Mouse (Mus musculus) neutrophil, adult 83 days (primary cell): ENCODE data around the gene Gtf2h5. TPM values are rescaled to one million over a fixed set of nuclear protein-coding genes. Genes with fewer than 3 reads are reported as not detected.

Experiments
- total RNA-seq, 2 experiments: library from RNA; stranded (reverse); gene quantifications; one replicate each; pipeline ENCODE4 v1.2.4; 2023

The Gtf2h5 gene
- total RNA-seq: 10 to 100 TPM; 36.8 to 43.1 TPM

DNA sequence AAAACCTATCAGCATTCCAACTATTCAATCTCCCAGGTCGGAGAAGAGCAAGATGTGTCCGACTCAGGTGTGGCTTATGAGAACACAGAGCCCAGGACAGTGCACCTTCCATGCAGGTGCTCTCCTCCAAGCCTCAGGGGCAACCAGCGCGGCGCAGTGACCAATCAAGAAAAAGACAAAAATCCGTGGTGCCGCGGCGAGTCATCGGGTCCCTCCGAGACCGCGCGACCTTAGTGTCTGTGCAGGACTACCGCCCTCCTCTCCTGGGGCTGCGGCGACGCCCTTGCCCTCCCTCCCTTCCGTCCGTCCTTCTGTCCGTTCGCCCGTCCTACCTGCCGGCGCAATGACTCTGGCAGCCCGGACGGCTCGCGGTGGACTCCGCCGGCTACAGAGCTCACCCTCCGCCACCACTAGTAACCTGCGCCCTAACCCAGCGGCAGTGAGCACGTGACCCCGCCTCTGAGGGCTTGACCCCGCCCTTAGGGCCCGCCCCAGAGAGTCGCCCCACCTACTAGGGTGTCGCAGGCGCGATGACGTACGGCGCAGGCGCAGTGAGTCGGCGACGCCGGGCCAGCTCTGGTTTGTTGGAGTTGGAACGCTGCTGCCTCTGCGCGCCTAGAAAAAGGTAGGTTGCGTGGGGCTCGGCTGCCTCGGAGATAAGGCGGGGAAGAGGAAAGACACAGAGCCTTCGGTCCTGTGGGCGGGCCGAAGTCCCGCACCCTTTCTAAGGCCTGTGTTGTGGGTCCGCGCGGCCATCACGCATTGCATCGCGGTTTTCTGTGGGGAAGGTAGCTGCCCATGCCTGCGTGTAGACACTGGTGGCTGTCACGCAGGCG is at the start of gene Gtf2h5, which contains the start of gene Serac1:
Gtf2h5 (plus strand) TSS at position 500 of the 836 bp plus-strand sequence.
Serac1 (minus strand) TSS at position 455 of the 836 bp plus-strand sequence.

DNA sequence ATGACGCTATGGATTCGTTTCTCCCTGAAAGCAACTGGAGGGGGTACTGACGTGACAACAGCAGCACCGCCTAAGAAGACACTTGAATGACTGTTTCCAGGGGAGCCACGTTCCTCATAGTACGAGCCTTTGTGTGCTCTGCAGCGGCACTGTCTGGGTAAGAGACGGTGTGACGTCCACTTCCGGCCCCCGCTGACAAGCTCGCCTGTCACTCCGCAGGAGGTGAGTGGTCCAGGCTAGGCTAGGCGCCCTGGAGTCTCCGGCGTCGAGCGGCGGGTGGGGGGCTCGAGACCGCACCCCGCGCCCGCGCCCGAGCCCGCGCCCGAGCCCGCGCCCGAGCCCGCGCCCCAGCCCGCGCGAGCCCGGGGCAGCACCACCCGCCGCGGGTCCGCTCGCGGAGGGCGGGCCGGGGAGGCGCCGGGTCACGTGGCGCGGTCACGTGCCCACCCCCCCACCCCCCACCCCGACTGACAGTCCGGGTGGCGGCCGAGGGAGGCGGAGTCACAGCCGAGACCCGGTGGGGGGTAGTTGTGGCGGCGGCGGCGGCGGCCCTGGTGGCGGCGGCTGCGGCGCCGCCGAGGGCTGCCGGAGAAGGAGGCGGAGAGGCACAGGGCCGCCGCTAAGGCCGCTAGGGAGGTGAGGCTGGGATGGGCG is 26.9 kb downstream of the Gtf2h5 start, which contains the start of gene Tulp4:
Tulp4 (plus strand) TSS at position 77 of the 654 bp plus-strand sequence.

Other genes with a start within 250 kb of the Gtf2h5 start
- gene Snx9, start 238.5 kb upstream of the Gtf2h5 start, total RNA-seq: 10 to 100 TPM; 26.2 to 26.9 TPM
- 10 to 100 TPM; 17.4 to 21.4 TPM for gene Synj2, start 138.5 kb upstream of the Gtf2h5 start, total RNA-seq
- 1 to 10 TPM; 2.8 to 3.4 TPM for gene Serac1, start within 50 bp of the Gtf2h5 start, total RNA-seq
- 10 to 100 TPM; 11.0 to 13.6 TPM for gene Tulp4, start 26.7 kb downstream of the Gtf2h5 start, total RNA-seq
- 1 to 10 TPM; 8.4 TPM for gene Tmem181a, start 177.1 kb downstream of the Gtf2h5 start, total RNA-seq
- 10 to 100 TPM; 11.5 to 13.1 TPM for gene Dynlt1a, start 237.7 kb downstream of the Gtf2h5 start, total RNA-seq